Mouse (Mus musculus) ES-Bruce4 (cell line): ENCODE data around the gene Hdac9. TPM values are rescaled to one million over a fixed set of nuclear protein-coding genes. Genes with fewer than 3 reads are reported as not detected.

Experiments used
- H3K27ac ChIP-seq: 2 replicates; pipeline ENCODE4 v1.5.1; 2012; ENCODE audit warnings: low read length, inconsistent platforms; ENCODE audit not compliant: insufficient read depth
- H3K27me3 ChIP-seq: 2 replicates; pipeline ENCODE4 v1.6.1; 2012; ENCODE audit warnings: mild to moderate bottlenecking, low read length, inconsistent platforms; ENCODE audit not compliant: control insufficient read depth, poor library complexity, insufficient read depth, severe bottlenecking
- H3K36me3 ChIP-seq: 2 replicates; pipeline ENCODE4 v1.6.1; 2012; ENCODE audit warnings: inconsistent platforms, mild to moderate bottlenecking, low read length, moderate library complexity; ENCODE audit not compliant: control insufficient read depth, poor library complexity, insufficient read depth, severe bottlenecking
- H3K4me1 ChIP-seq: one replicate; pipeline ENCODE4 v1.8.1; 2011; ENCODE audit warnings: low read length; ENCODE audit not compliant: control insufficient read depth, insufficient read depth
- H3K4me3 ChIP-seq: 2 replicates; pipeline ENCODE4 v1.5.1; 2011; ENCODE audit warnings: low read depth, mild to moderate bottlenecking, low read length
- H3K9ac ChIP-seq: 2 replicates; pipeline ENCODE4 v1.6.1; 2012; ENCODE audit warnings: low read depth, mild to moderate bottlenecking, inconsistent platforms; ENCODE audit not compliant: poor library complexity, severe bottlenecking
- H3K9me3 ChIP-seq: replicated peaks from 2 replicates; pipeline ENCODE4 v1.6.1; 2012; ENCODE audit warnings: mild to moderate bottlenecking, low read length, inconsistent platforms; ENCODE audit not compliant: control insufficient read depth, poor library complexity, insufficient read depth, severe bottlenecking
- CTCF ChIP-seq: IDR thresholded peaks from one replicate; pipeline ENCODE4 v1.8.1; 2011; ENCODE audit warnings: low read depth, low read length
- EP300 ChIP-seq: IDR thresholded peaks from 2 replicates; pipeline ENCODE4 v1.6.1; 2011; ENCODE audit warnings: low read depth, low read length; ENCODE audit not compliant: insufficient read depth
- POLR2A ChIP-seq: IDR thresholded peaks from one replicate; pipeline ENCODE4 v1.8.1; 2011; ENCODE audit warnings: low read length; ENCODE audit not compliant: insufficient read depth
- polyA plus RNA-seq: library from polyadenylated mRNA; stranded (reverse); fragments of >200 nt; gene quantifications from 2 replicates; pipeline ENCODE4 v1.2.4, GENCODE M21; 2011; ENCODE audit warnings: low read depth; ENCODE audit not compliant: missing spikeins, insufficient read depth, insufficient read length

The Hdac9 gene
- polyA plus RNA-seq, 1 experiment = 1.6 TPM

DNA sequence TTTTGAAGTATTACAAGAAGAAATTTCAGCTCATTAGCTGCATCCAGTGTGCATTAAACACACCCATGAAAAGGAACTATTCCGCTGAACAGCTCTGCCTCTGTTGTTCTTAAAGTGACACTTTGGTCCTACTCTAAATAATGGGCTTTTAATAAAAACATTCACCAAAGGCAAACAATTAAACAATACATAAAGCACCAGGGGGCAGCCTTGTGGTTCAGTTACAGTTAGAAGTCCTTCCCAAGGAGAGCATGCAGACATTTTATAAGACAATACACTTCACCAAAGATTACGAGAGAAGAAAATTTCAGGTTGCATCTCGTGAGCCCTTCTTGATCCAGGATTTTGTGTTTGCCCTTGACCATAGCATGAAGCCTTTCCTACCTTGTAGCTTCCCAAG is 715.4 kb downstream of the Hdac9 start:
- H3K9me3 ChIP-seq = no peaks in the 10 kb centered on the region
- no peaks in the 10 kb centered on the region for H3K4me1 ChIP-seq
- H3K36me3 ChIP-seq = no peaks in the 10 kb centered on the region
- TF ChIP-seq EP300 = no peak
- H3K27ac ChIP-seq = no peak overlapping the region
- H3K4me3 ChIP-seq = no peak overlapping the region
- no peak overlapping the region for H3K9ac ChIP-seq
- no peaks in the 10 kb centered on the region for H3K27me3 ChIP-seq

DNA sequence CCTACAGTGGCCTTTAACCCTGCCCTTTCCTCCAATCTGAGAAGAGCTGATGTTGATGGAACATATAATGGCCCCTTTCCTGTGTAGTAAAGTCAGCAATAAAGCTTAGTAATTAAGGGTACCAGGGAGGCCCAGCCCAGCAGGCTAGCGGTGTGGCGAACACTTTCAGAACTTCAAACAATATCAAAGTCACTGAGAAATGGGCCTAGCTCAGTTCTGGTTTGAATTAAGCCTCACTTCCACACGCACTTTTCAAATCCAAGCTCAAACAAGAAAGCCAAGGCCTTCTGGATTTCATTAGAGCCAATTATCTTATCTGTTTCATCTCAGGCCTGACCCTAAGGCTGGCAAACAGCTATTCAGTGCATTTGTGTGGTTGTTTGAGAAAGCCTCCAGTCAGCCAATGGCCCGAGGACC is 716.9 kb downstream of the Hdac9 start:
- TF ChIP-seq POLR2A = no peak
- no peak for TF ChIP-seq CTCF
- no peak for TF ChIP-seq EP300

DNA sequence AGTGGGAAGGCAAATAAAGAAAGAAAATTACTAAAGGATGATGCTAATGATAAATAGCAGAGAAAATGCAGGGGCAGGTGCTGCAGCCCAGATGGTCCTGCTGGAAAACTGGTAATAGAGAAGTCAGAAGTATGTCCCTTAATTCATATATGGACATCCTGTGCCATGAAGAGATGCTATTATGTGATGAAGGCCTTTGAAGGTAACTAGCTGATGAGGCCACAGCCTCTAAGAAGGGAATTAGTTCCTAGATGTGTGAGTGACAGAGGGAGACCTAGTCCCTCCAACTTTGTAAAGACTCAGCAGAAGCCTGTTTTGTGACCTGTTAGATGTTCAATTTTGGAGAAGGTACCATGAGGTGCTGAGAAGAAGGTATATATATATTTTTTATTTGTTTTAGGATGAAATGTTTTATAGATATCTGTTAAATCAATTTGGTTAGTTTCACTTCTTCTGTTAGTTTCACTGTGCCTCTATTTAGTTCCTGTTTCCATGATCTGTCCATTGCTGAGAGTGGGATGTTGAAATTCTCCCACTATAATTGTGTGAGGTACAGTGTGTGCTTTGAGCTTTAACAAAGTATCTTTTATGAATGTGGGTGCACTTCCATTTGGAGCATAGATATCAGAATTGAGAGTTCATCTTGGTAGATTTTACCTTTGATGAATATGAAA is 721.6 kb downstream of the Hdac9 start:
- Histone ChIP-seq H3K9me3 (no peaks in the 10 kb centered on the region), H3K4me1 (no peaks in the 10 kb centered on the region), H3K9ac (no peak overlapping the region), H3K27me3 (no peaks in the 10 kb centered on the region), H3K27ac (no peak overlapping the region), H3K4me3 (no peak overlapping the region), H3K36me3 (no peaks in the 10 kb centered on the region)
- TF ChIP-seq CTCF (no peak), POLR2A (no peak), EP300 (no peak)

More for the DNA sequence above, 716.9 kb downstream of the Hdac9 start:
- Histone ChIP-seq H3K36me3 (no peaks in the 10 kb centered on the region), H3K9me3 (no peaks in the 10 kb centered on the region), H3K4me1 (no peaks in the 10 kb centered on the region), H3K9ac (no peak overlapping the region), H3K4me3 (no peak overlapping the region), H3K27me3 (no peaks in the 10 kb centered on the region), H3K27ac (no peak overlapping the region)

DNA sequence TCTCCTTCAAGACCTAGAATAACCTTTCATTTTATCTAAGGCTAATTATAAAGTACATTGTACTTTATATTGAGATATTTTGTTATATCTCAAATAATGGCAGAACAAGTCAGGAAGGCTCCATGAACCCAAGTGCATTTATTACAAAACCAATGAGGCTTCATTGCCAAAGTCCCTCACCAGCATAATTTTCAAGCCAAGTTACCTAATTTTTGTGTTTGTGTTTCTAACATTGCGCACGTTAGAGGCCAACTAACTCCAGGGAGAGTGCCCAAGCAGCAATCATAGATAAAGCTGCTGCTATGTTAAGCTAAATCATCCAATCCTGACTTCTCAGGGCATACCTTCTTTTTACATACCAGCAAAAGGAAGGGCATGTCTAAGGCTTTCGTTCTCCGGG is 722.8 kb downstream of the Hdac9 start:
- TF ChIP-seq POLR2A (no peak), EP300 (no peak), CTCF (no peak)
- Histone ChIP-seq H3K9me3 (no peaks in the 10 kb centered on the region), H3K4me1 (no peaks in the 10 kb centered on the region), H3K27me3 (no peaks in the 10 kb centered on the region), H3K27ac (no peak overlapping the region), H3K36me3 (no peaks in the 10 kb centered on the region), H3K4me3 (no peak overlapping the region), H3K9ac (no peak overlapping the region)

DNA sequence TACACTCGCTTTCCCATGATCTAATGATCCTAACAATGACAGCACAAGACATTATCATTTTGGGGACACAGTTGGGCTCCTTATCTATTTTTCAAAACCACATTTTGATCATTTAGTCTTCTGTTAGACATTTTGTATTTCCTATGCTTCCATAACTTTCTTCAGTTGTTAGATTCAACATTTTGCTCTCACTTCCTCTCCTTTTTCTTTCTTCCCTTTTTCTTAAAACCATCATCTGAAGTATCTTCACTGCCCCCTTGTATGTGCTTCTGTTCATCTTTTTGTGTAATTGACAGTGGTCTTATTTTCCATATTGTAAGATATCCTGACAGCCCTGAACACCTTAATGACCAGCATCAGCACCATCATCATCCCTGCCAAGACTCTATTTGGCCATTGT is 725.6 kb downstream of the Hdac9 start:
- Histone ChIP-seq H3K4me3 (no peak overlapping the region), H3K27me3 (no peaks in the 10 kb centered on the region), H3K9ac (no peak overlapping the region), H3K27ac (no peak overlapping the region), H3K4me1 (no peaks in the 10 kb centered on the region), H3K36me3 (no peaks in the 10 kb centered on the region), H3K9me3 (no peaks in the 10 kb centered on the region)
- TF ChIP-seq POLR2A (no peak), EP300 (no peak), CTCF (no peak)

DNA sequence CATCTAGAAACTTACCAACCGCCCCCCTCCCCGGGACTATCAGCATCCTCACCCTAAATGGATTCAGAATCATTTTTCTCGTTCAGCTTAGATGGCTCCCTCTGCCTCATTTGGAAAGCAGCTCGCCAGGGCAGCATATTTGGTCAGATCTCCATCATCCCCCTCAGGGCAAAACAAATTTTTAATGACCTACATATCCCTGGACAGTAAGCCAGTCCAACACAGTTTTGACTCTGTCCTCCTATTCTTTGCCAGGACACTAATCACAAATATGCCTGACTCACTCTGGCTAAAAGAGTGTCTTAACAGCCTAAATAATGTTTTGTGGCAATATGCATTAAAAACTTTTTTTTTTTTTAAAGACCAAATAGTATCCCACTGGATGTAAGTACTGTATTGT is 738.0 kb downstream of the Hdac9 start:
- no peak for TF ChIP-seq EP300
- TF ChIP-seq POLR2A = no peak
- no peak for TF ChIP-seq CTCF
- Histone ChIP-seq H3K9me3 (no peaks in the 10 kb centered on the region), H3K36me3 (no peaks in the 10 kb centered on the region), H3K27ac (no peak overlapping the region), H3K4me1 (no peaks in the 10 kb centered on the region), H3K9ac (no peak overlapping the region), H3K4me3 (no peak overlapping the region), H3K27me3 (no peaks in the 10 kb centered on the region)
